Mouse (Mus musculus) kidney, postnatal 0 days (tissue): ENCODE results near the gene Slc16a5. TPM values are rescaled to one million over a fixed set of nuclear protein-coding genes. Genes with fewer than 3 reads are reported as not detected.
A peak's percentile ranks its signal among the peaks of the same experiment; 100 is the strongest.
"Not testable (repeated sequence)": the region's sequence is repeated elsewhere in the genome, so short reads cannot be mapped to it uniquely, and the experiment has no call there.

ENCODE experiments used
- ATAC-seq: fragments of 200-750 bp; cut with Nextera tagmentation; replicated peaks from 2 replicates; pipeline ENCODE4 v1.8.0; 2017; ENCODE audit warnings: low read depth, moderate number of reproducible peaks, moderate TSS enrichment, moderate library complexity; ENCODE audit not compliant: low FRiP score
- DNase-seq: peaks from one replicate; pipeline ENCODE4 v3.0.0-alpha.2; 2016; ENCODE audit warnings: low spot score
- H3K27ac ChIP-seq: fragments of 300-500 bp; sonication (generic); 2 replicates; pipeline ENCODE4 v1.5.1; 2014; ENCODE audit warnings: mild to moderate bottlenecking
- H3K27me3 ChIP-seq: fragments of 300-500 bp; sonication (generic); 2 replicates; pipeline ENCODE4 v1.6.1; 2014; ENCODE audit warnings: low read length, mixed read lengths; ENCODE audit not compliant: insufficient read depth
- H3K36me3 ChIP-seq: fragments of 300-500 bp; sonication (generic); 2 replicates; pipeline ENCODE4 v1.6.1; 2014; ENCODE audit warnings: low read length, mixed read lengths; ENCODE audit not compliant: insufficient read depth
- H3K4me1 ChIP-seq: fragments of 300-500 bp; sonication (generic); replicated peaks from 2 replicates; pipeline ENCODE4 v1.6.1; 2014; ENCODE audit warnings: antibody characterized with exemption, low read length, mixed read lengths; ENCODE audit not compliant: insufficient read depth
- H3K4me2 ChIP-seq: fragments of 300-500 bp; sonication (generic); 2 replicates; pipeline ENCODE4 v1.6.1; 2014; ENCODE audit warnings: mild to moderate bottlenecking, low read length, moderate library complexity, mixed read lengths
- H3K4me3 ChIP-seq: fragments of 300-500 bp; sonication (generic); replicated peaks from 2 replicates; pipeline ENCODE4 v1.5.1; 2014; ENCODE audit warnings: low read depth, low read length
- H3K9ac ChIP-seq: fragments of 300-500 bp; sonication (generic); 2 replicates; pipeline ENCODE4 v1.6.1; 2014; ENCODE audit warnings: low read depth, low read length
- H3K9me3 ChIP-seq: fragments of 300-500 bp; sonication (generic); replicated peaks from 2 replicates; pipeline ENCODE4 v1.6.1; 2016; ENCODE audit warnings: low read length, inconsistent platforms, mixed read lengths
- CTCF ChIP-seq: IDR thresholded peaks from 2 replicates; pipeline ENCODE4 v1.5.1; 2016; ENCODE audit warnings: antibody characterized with exemption, low read depth, mild to moderate bottlenecking, moderate library complexity
- WGBS: fragments of 180-500 bp; shearing (Covaris S2); extraction: QIAGEN DNeasy Blood & Tissue Kit; methylation state at CpG from one replicate; pipeline ENCODE4 v1.1.7; 2014; 5-methylcytosine and 5-hydroxymethylcytosine counted together
- polyA plus RNA-seq: library from polyadenylated mRNA; unstranded; fragments of >200 nt; fragmentation: Nextera tagmentation; extraction: Ambion mirVana; gene quantifications from 2 replicates; pipeline ENCODE4 v1.2.1, GENCODE M21; 2015

Gene Slc16a5
- polyA plus RNA-seq, 1 experiment from 2014 or later = 51.1 TPM

GRCm38 (mm10) chr11:115451781-115452241 lies 10.5 kb upstream of the Slc16a5 start:
- Histone ChIP-seq H3K36me3 (no peaks in the 10 kb centered on the region), H3K4me2 (no peak overlapping the region), H3K4me1 (peaks cover 2% of the 10 kb centered on the region; the same call in 1 of the 2 replicates), H3K9me3 (no peaks in the 10 kb centered on the region), H3K27ac (0 out of 2 replicates have a peak overlapping the region, but pooled peaks have one; percentile 9), H3K9ac (no peak overlapping the region), H3K4me3 (no peak overlapping the region), H3K27me3 (no peaks in the 10 kb centered on the region)
- TF ChIP-seq CTCF = no peak
- WGBS = 72% methylated on average over 8 of the region's 8 CpGs
- DNase-seq = no peak
- no peak for ATAC-seq

- no peak overlapping the region for H3K4me3 ChIP-seq
- WGBS = 79% methylated on average over 7 of the region's 7 CpGs
- peaks cover 2% of the 10 kb centered on the region; the same call in 1 of the 2 replicates for H3K4me1 ChIP-seq
- no peaks in the 10 kb centered on the region for H3K9me3 ChIP-seq
- peak overlapping the region; percentile 60; the same call in 1 of the 2 replicates for H3K27ac ChIP-seq
- no peak for ATAC-seq
- no peak for TF ChIP-seq CTCF
- no peaks in the 10 kb centered on the region for H3K36me3 ChIP-seq
- H3K4me2 ChIP-seq = no peak overlapping the region
- no peaks in the 10 kb centered on the region for H3K27me3 ChIP-seq
- H3K9ac ChIP-seq = no peak overlapping the region
- no peak for DNase-seq
Measured at GRCm38 (mm10) chr11:115452281-115452860, 9.9 kb upstream of the Slc16a5 start.

GRCm38 (mm10) chr11:115453306-115453705 lies 9.0 kb upstream of the Slc16a5 start:
- Histone ChIP-seq H3K9me3 (no peaks in the 10 kb centered on the region), H3K4me2 (no peak overlapping the region), H3K4me1 (no peaks in the 10 kb centered on the region; the same call in 1 of the 2 replicates), H3K4me3 (no peak overlapping the region), H3K27ac (peak overlapping the region; percentile 60), H3K9ac (no peak overlapping the region), H3K36me3 (no peaks in the 10 kb centered on the region), H3K27me3 (no peaks in the 10 kb centered on the region)
- ATAC-seq (no peak), DNase-seq (no peak)
- no peak for TF ChIP-seq CTCF
- WGBS = 57% methylated on average over 4 of the region's 4 CpGs

GRCm38 (mm10) chr11:115454822-115455221 lies 7.5 kb upstream of the Slc16a5 start:
- H3K4me1 ChIP-seq, H3K9ac ChIP-seq, DNase-seq, H3K27ac ChIP-seq, ATAC-seq, H3K4me2 ChIP-seq, H3K36me3 ChIP-seq, H3K4me3 ChIP-seq, H3K9me3 ChIP-seq, H3K27me3 ChIP-seq: not testable (repeated sequence)
- WGBS = 93% methylated on average over 6 of the region's 6 CpGs

- WGBS = 89% methylated on average over 15 of the region's 15 CpGs
- TF ChIP-seq CTCF = peak; percentile 37; the same call in 1 of the 2 replicates
- DNase-seq = no peak
Measured at GRCm38 (mm10) chr11:115455619-115456018, 6.7 kb upstream of the Slc16a5 start.

GRCm38 (mm10) chr11:115456182-115456581 lies 6.1 kb upstream of the Slc16a5 start:
- H3K4me3 ChIP-seq = no peak overlapping the region
- 89% methylated on average over 5 of the region's 5 CpGs for WGBS
- no peaks in the 10 kb centered on the region for H3K27me3 ChIP-seq
- no peaks in the 10 kb centered on the region for H3K4me1 ChIP-seq
- no peak for TF ChIP-seq CTCF
- no peaks in the 10 kb centered on the region for H3K36me3 ChIP-seq
- DNase-seq = no peak
- H3K4me2 ChIP-seq = no peak overlapping the region
- no peak overlapping the region for H3K27ac ChIP-seq
- ATAC-seq = no peak
- no peaks in the 10 kb centered on the region for H3K9me3 ChIP-seq
- H3K9ac ChIP-seq = no peak overlapping the region

More at GRCm38 (mm10) chr11:115455619-115456018, 6.7 kb upstream of the Slc16a5 start:
- Histone ChIP-seq H3K4me3 (no peak overlapping the region), H3K4me2 (no peak overlapping the region), H3K4me1 (no peaks in the 10 kb centered on the region), H3K9me3 (no peaks in the 10 kb centered on the region), H3K27me3 (no peaks in the 10 kb centered on the region), H3K9ac (no peak overlapping the region), H3K36me3 (no peaks in the 10 kb centered on the region), H3K27ac (no peak overlapping the region)
- no peak for ATAC-seq
